Mouse (Mus musculus) kidney, postnatal 25 days (tissue): ENCODE data around the gene Olfr287.

Experiments used
- DNase-seq, 2 experiments: peaks; one replicate each; pipeline ENCODE4 v3.0.0; 2021; ENCODE audit warnings: mixed read lengths in 2 of 2

The Olfr287 gene

DNA sequence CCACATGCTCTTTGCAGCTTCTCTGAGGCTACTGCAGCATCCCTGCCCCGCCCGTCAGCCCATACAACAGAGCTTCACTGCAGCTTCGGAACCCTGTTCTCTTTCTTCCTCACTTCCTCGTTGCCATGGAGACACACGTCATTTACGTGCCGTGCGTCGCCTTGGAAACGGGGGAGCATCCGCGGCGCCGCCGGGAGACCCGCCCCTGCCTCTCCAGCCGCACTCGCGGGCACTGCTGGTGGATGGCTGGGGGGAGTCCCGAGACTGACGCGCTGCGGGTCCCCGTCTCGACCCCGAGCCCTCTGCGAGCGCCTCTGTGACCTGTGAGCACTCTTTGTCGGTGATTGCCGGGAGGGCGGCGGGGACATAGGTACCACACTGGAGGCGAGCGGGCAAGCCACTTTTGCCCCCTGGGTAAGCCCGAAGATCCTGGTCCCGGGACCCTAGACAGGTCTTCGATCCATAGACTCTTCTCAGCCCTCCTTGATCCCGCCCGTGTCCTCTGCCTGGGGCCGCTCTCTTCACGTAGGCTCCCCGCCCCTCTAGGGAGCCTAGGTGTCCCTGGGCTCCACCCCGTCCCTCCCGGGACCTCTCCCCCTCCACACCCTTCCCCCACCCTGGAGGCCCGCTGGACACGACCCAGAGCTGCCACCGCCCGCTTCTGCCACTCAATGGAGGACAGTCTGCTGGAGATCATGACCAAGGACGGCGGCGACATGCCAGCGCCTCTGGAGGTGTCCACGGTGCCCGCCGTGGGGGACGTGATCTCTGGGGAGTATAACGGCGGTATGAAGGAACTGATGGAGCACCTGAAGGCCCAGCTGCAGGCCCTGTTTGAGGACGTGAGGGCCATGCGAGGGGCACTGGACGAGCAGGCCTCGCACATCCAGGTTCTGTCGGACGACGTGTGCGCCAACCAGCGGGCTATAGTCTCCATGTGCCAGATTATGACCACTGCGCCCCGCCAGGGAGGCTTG, 52.9 kb downstream of the Olfr287 start:
- DNase-seq = peak; percentile 65 to 74

DNA sequence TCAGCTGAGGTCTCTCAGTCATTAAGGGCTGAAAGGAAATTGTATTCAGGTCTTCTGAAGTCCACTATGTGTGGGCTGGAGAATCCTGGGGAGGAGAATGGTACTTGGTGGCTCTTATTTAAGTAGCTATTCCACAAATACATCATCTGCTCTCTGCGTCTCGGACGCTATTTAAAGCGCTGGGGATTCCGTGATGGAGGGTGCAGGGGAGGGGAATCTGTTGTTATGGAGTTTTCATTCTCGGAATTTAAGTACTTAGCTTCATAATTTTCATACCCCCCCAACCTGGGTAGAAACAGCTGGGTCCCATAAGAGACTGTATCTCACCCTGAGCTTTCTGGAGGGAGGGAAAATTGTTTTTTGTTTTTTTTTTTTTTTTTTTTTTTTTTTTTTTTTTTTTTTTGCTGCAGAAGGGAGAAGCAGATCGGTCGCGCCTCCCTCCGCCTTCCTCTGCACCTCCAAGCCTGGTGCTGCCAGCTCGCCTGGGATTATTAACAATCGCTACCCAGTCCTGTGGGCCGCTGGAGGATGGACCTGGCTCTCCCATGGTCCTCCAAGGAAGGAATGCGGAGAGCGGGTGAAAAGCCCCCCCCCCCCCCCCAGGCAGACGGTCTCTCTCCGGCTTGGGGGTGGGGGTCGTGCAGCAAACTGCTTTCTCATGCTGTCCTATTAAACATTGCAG, 53.8 kb downstream of the Olfr287 start, which contains the start of gene Ccdc184:
TSS of gene Ccdc184 (plus strand) at position 196 of the 682 bp plus-strand sequence.
- DNase-seq = no peak

DNA sequence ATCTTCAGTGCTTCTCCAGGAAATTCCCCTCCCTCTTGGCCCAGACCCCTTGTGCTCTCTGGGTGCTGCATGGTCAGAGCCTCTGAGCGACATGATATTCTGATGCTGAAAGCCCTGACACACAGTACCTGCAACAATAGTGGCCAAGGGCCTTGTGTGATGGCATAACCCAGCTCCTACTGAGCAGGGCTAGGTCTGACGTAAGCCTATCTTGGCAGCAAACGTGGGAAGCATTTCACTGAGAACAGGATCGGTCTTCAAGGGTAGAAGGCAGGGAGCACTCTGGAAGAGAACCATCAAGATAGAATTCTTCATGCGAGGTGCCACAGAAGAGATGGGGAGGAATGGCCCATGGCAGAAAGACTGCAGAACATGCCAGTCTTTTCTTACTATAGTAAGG, 55.3 kb downstream of the Olfr287 start, which contains the start of gene Asb8:
TSS of gene Asb8 (minus strand) at position 101 of the 400 bp plus-strand sequence.
- DNase-seq = no peak

DNA sequence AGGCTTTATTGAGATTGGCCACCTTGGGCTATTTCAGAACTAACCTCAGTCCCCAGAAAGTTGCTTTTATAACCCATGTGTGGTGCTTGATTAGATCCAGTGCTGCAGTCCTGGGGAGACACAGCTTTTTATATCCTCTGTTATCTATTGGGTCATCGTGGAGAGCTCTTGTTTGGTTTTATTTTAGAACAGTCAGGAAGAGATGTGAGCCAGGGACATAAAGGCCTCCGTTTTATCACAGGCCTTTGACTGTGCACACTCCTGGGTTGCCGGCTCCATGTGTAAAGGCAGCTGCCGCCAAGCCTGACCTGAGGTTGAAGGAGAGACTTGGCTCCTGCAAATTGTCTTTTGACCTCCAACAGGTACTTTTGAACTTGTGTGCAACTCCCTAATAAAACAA, 58.3 kb downstream of the Olfr287 start:
- no peak for DNase-seq

DNA sequence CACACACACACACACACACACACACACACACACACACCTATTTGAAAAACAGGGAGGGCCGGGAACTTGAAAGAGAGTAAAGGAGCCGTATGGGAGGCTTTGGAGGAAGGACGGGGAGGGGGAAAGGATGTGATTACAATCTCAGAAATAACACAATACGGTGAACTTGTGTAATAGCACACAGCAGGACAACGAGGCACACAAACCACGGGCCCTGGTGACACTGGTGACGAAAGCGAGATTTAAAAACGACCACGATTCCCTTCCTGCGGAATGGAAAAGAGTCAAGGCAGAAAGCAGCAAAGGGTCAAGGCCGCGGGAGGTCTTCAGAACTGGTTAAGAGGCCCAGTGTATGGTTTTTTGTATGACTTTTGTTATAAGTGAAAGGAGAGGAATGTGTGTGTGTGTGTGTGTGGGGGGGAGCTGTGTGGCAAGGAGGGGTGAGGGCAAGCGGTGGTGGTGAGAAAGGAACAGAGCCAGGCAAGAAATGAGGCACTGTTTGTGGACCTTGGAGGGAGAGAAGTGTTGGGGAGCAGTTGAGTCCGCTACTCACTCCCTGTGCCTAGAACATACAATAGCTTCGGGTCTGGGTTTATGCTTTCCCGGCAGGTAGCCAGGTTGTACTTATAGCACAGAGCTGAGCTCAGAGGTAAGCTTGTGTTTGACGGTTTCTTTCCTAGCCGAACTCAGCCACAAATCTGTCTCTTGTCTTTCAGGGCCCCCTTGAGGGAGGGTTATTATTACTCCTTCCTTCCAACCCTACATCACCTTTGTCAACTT, 59.6 kb downstream of the Olfr287 start:
- DNase-seq = no peak

DNA sequence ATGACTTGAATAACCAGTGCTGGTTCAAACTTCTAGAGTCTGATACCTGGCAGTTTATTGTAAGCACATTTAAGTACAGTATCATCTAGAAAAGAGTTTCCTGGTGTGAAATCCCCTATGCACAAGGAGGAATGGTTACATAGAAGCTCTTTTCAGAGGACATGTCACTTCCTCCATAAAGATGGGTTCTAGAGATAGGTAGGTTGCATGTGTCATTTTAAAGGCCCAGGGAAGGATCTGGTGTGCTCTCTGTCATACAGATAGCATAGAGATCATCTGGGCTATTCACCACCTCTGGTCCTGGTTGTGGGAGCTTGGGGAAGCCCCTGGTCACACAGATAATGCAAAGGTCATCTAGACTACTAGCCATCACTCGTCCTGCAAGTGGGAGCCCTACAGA, 63.6 kb downstream of the Olfr287 start:
- DNase-seq = no peak
